Comparison of ENCODE assay signal across 20 mouse cellular contexts in the genomic region with DNA sequence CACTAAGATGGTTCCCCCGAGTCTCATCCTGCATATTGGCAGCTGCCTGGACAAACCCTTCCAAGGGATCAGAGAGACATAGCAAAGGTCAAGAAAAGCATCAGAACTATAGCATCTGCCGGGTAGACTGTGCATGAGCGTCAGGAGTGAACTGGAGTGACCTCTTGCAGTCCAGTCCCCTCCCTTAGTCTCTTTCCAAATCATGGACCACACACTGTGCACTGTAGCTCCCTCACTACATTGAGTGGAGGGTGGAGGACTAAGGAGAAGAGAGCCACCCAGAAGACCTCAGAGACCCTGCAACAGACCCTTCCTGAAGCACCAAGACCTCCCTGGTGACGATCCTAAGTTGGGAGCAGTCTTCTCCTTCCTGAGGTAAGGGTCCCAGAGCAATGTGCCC.
"Had no signal": no experiment of that assay in that cellular context is flagged by ENCODE, and none has a peak within 500 bp of the region (broad histone marks: within the 10 kb centered on the region; RNA-seq: fewer than 3 reads in every experiment).

No protein-coding gene starts in this region.

- H3K27ac ChIP-seq: left cerebral cortex, adult 2 months; liver, embryonic 13.5 days; midbrain, embryonic 10.5 days; midbrain, embryonic 13.5 days; neural tube, embryonic 13.5 days; stomach, embryonic 15.5 days had no signal

- H3K9me3 ChIP-seq: liver, embryonic 13.5 days; megakaryocyte, embryonic 14.5 days; midbrain, embryonic 10.5 days; midbrain, embryonic 13.5 days; neural tube, embryonic 13.5 days; stomach, embryonic 15.5 days had no signal

- H3K9ac ChIP-seq: liver, embryonic 13.5 days; midbrain, embryonic 13.5 days; neural tube, embryonic 13.5 days; stomach, embryonic 15.5 days had no signal

- H3K27me3 ChIP-seq: liver, embryonic 13.5 days; midbrain, embryonic 13.5 days; neural tube, embryonic 13.5 days; stomach, embryonic 15.5 days had no signal

- ATAC-seq: intestine, embryonic 16.5 days; midbrain, embryonic 13.5 days; midbrain, embryonic 16.5 days had no signal

- H3K36me3 ChIP-seq: liver, embryonic 13.5 days; midbrain, embryonic 10.5 days; midbrain, embryonic 13.5 days; neural tube, embryonic 13.5 days; stomach, embryonic 15.5 days had no signal

- H3K4me2 ChIP-seq: liver, embryonic 13.5 days; midbrain, embryonic 13.5 days; neural tube, embryonic 13.5 days; stomach, embryonic 15.5 days had no signal

- H3K4me1 ChIP-seq: liver, embryonic 13.5 days; midbrain, embryonic 10.5 days; midbrain, embryonic 13.5 days; neural tube, embryonic 13.5 days; stomach, embryonic 15.5 days had no signal

- H3K4me3 ChIP-seq: left cerebral cortex, adult 2 months; liver, embryonic 13.5 days; megakaryocyte, embryonic 14.5 days; midbrain, embryonic 10.5 days; midbrain, embryonic 13.5 days; myocyte; neural tube, embryonic 13.5 days; stomach, embryonic 15.5 days had no signal

- DNase-seq: kidney, adult 18-20 months; kidney, adult 9 months; kidney, postnatal 14 days; kidney, postnatal 4 days; layer of hippocampus, postnatal 36 days; liver, embryonic 13.5 days; lung, postnatal 36 days; retina, postnatal 1 day; right cerebral cortex, postnatal 25 days; spleen, adult 18-20 months; thymus, postnatal 25 days had no signal
